ENCODE assay signal across 19 mouse cellular contexts in the genomic region with DNA sequence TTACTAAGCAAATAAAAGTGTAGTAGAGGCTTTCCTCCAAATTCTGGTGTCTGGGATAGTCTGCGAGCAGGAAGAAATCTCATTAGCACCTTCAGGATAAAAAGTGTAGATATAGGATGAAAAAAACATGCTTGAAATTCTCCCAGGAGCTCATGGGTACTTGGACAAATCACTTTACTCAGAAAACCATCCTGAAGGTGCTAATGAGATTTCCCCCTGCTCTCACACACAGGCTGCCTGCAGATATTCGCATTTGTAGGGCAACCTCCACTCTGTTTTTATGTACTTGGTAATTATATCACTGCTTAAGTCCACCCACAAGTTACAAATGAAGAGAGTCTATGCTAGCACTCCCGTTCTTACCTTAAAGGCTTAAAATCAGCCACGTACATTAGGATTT.
A peak's percentile ranks its signal among the peaks of the same experiment; 100 is the strongest.
DNase-seq lines count a peak whose midpoint lies in the region; ATAC-seq lines count a peak whose summit lies in the region.
"Had no signal": no experiment of that assay in that cellular context is flagged by ENCODE, and none has a peak within 500 bp of the region (broad histone marks: within the 10 kb centered on the region; RNA-seq: fewer than 3 reads in every experiment).

No protein-coding gene starts in this region.

- ATAC-seq in frontal cortex, adult (ENCODE audit: low TSS enrichment): peak; percentile 83
- ATAC-seq: activated CD4-positive, CD25-positive, alpha-beta regulatory T cell, adult 4 months; CD4-positive, CD25-positive, alpha-beta regulatory T cell, adult 4 months; forebrain, embryonic 14.5 days; forebrain, embryonic 16.5 days; Patski had no signal

- DNase-seq in frontal cortex, postnatal 25 days (ENCODE audit: low spot score in 2 of 2): no peak
- DNase-seq in brain, adult 2 months (ENCODE audit: low read depth, low spot score): peak; percentile 31
- DNase-seq in telencephalon, adult 2 months (ENCODE audit: low read depth, low spot score): peak; percentile 26
- DNase-seq in layer of hippocampus, adult 9-11 months: no peak
- DNase-seq: adrenal gland, adult 8-10 months; adrenal gland, postnatal 14 days; adrenal gland, postnatal 36 days; B cell, adult 2 months; cerebellum, adult 11-12 months; cerebellum, adult 2 months; cerebellum, adult 9-10 months; cerebellum, postnatal 10 days; cerebellum, postnatal 25 days had no signal

Comparison
In these comparisons a context has a peak if more than half of its experiments do, and no peak if none do; other contexts are left out.
1. DNase-seq: peak in brain, adult 2 months (single experiment) and telencephalon, adult 2 months (single experiment); none in frontal cortex, postnatal 25 days (0 of 2) and layer of hippocampus, adult 9-11 months (single experiment).